Comparison of ENCODE assay signal across 8 mouse cellular contexts in genomic region chr1:93668791-93669548, GRCm38 (mm10). TPM values are rescaled to one million over a fixed set of nuclear protein-coding genes. Genes with fewer than 3 reads are reported as not detected.
DNase-seq lines count a peak whose midpoint lies in the region; ATAC-seq and TF ChIP-seq lines count a peak whose summit lies in the region.

No protein-coding gene starts in this region.

- H3K4me3 ChIP-seq in ES-Bruce4 (ENCODE audit: low read depth, low read length): peak overlapping the region; percentile 63
- H3K4me3 ChIP-seq in forebrain, embryonic 12.5 days (replicated peaks): peak overlapping the region; percentile 37
- H3K4me3 ChIP-seq in lung, postnatal 0 days (ENCODE audit: low read depth, low read length): peak overlapping the region; percentile 37

- no peaks in the 10 kb centered on the region for H3K36me3 ChIP-seq in ES-Bruce4 (ENCODE audit: control insufficient read depth, insufficient read depth, low read length, poor library complexity, severe bottlenecking)
- H3K36me3 ChIP-seq in forebrain, embryonic 12.5 days (replicated peaks): no peaks in the 10 kb centered on the region
- no peaks in the 10 kb centered on the region for H3K36me3 ChIP-seq in lung, postnatal 0 days (ENCODE audit: insufficient read depth, low read length)

- peak; percentile 79 for ATAC-seq in cerebellum, adult (ENCODE audit: insufficient number of reproducible peaks, low FRiP score, low TSS enrichment)
- peak; percentile 85 for ATAC-seq in forebrain, embryonic 12.5 days (ENCODE audit: low FRiP score)
- ATAC-seq in lung, postnatal 0 days: peak; percentile 93

- TF ChIP-seq EP300 in ES-Bruce4 (IDR thresholded peaks at IDR 0.05; ENCODE audit: insufficient read depth, low read depth, low read length): 0 out of 2 replicates have a peak, but pooled peaks have one; percentile 35
- TF ChIP-seq EP300 in lung, postnatal 0 days (IDR thresholded peaks at IDR 0.05): no peak

- no peaks in the 10 kb centered on the region for H3K27me3 ChIP-seq in ES-Bruce4 (ENCODE audit: control insufficient read depth, insufficient read depth, low read length, poor library complexity, severe bottlenecking)
- no peaks in the 10 kb centered on the region for H3K27me3 ChIP-seq in forebrain, embryonic 12.5 days
- H3K27me3 ChIP-seq in lung, postnatal 0 days (replicated peaks; ENCODE audit: insufficient read depth, low read length): no peaks in the 10 kb centered on the region

- intact Hi-C loops in heart, postnatal 14 days (cut with DNase I): loop anchor here (1.0 to 5.0 kb wide), 2 partner anchors 57 to 133 kb away; partner anchors contain the start of genes Dtymk and Ing5

- WGBS in forebrain, embryonic 12.5 days: 10% methylated on average over 17 of the region's 17 CpGs
- WGBS in lung, postnatal 0 days: 7% methylated on average over 17 of the region's 17 CpGs

- peak; percentile 82 to 87 for DNase-seq in heart, postnatal 14 days
- DNase-seq in kidney, postnatal 4 days: peak; percentile 90 to 95
- DNase-seq in lung, postnatal 0 days (ENCODE audit: low spot score): peak; percentile 96
- peak; percentile 79 for DNase-seq in ovary, adult 18-20 months (ENCODE audit: low spot score)
- DNase-seq in thymus, postnatal 0 days (ENCODE audit: low spot score): peak; percentile 67

- H3K4me2 ChIP-seq in forebrain, embryonic 12.5 days: peak overlapping the region; percentile 61
- peak overlapping the region; percentile 67 for H3K4me2 ChIP-seq in lung, postnatal 0 days (replicated peaks; ENCODE audit: low read depth, low read length)

- TF ChIP-seq POLR2A in ES-Bruce4 (IDR thresholded peaks at IDR 0.05; ENCODE audit: insufficient read depth, low read length): peak; percentile 32

- no peaks in the 10 kb centered on the region for H3K9me3 ChIP-seq in ES-Bruce4 (replicated peaks; ENCODE audit: control insufficient read depth, insufficient read depth, low read length, poor library complexity, severe bottlenecking)
- no peaks in the 10 kb centered on the region for H3K9me3 ChIP-seq in forebrain, embryonic 12.5 days
- no peaks in the 10 kb centered on the region for H3K9me3 ChIP-seq in lung, postnatal 0 days (ENCODE audit: low read length)

- H3K4me1 ChIP-seq in ES-Bruce4 (ENCODE audit: control insufficient read depth, insufficient read depth, low read length): no peaks in the 10 kb centered on the region
- H3K4me1 ChIP-seq in forebrain, embryonic 12.5 days: peaks cover 11% of the 10 kb centered on the region; the same call in 1 of the 2 replicates
- peaks cover 10% of the 10 kb centered on the region; the same call in 1 of the 2 replicates for H3K4me1 ChIP-seq in lung, postnatal 0 days (ENCODE audit: insufficient read depth, low read depth, low read length)

- 0 out of 2 replicates have a peak overlapping the region, but pooled peaks have one; percentile 2 for H3K9ac ChIP-seq in ES-Bruce4 (ENCODE audit: low read depth, poor library complexity, severe bottlenecking)
- H3K9ac ChIP-seq in forebrain, embryonic 12.5 days: peak overlapping the region; percentile 49
- H3K9ac ChIP-seq in lung, postnatal 0 days (replicated peaks; ENCODE audit: low read depth): no peak overlapping the region; the same call in 1 of the 2 replicates

- TF ChIP-seq CTCF in ES-Bruce4 (IDR thresholded peaks at IDR 0.05; ENCODE audit: low read depth, low read length): peak; percentile 58
- TF ChIP-seq CTCF in lung, postnatal 0 days (IDR thresholded peaks at IDR 0.05): peak; percentile 94

- H3K27ac ChIP-seq in ES-Bruce4 (ENCODE audit: insufficient read depth, low read length): 0 out of 2 replicates have a peak overlapping the region, but pooled peaks have one; percentile 5
- peak overlapping the region; percentile 36; the same call in 1 of the 2 replicates for H3K27ac ChIP-seq in forebrain, embryonic 12.5 days
- peak overlapping the region; percentile 73 for H3K27ac ChIP-seq in lung, postnatal 0 days (ENCODE audit: low read length)

RNA-seq across cellular contexts. Expression of gene Stk25, which starts 10.5 kb away (rescaled TPM):
- polyA plus RNA-seq in ES-Bruce4 (2011; ENCODE audit: insufficient read depth, insufficient read length, low read depth, missing spikeins): 77.7 and 79.6 TPM in 2 replicates
- 202 and 216 TPM in 2 replicates for polyA plus RNA-seq in forebrain, embryonic 12.5 days (2016; fragmentation: Nextera tagmentation; extraction: Ambion mirVana)
- total RNA-seq in heart, postnatal 14 days (2021): 100 to 1,000 TPM in 1 of 2 experiments, 10 to 100 TPM in 1; 98.9 to 106 TPM
- 140 and 148 TPM in 2 replicates for polyA plus RNA-seq in lung, postnatal 0 days (2015; fragmentation: Nextera tagmentation; extraction: Ambion mirVana)
- polyA plus RNA-seq in thymus, postnatal 0 days (2015; fragmentation: Nextera tagmentation; extraction: Ambion mirVana): 79.1 and 82.9 TPM in 2 replicates

RNA-seq across cellular contexts. Expression of gene Bok, which starts 16.5 kb away (rescaled TPM):
- 6.3 and 6.6 TPM in 2 replicates for polyA plus RNA-seq in ES-Bruce4 (2011; ENCODE audit: insufficient read depth, insufficient read length, low read depth, missing spikeins)
- 50.8 and 57.6 TPM in 2 replicates for polyA plus RNA-seq in forebrain, embryonic 12.5 days (2016; fragmentation: Nextera tagmentation; extraction: Ambion mirVana)
- total RNA-seq in heart, postnatal 14 days (2021): 1 to 10 TPM; 4.5 to 5.5 TPM
- polyA plus RNA-seq in lung, postnatal 0 days (2015; fragmentation: Nextera tagmentation; extraction: Ambion mirVana): 30.9 and 31.2 TPM in 2 replicates
- polyA plus RNA-seq in thymus, postnatal 0 days (2015; fragmentation: Nextera tagmentation; extraction: Ambion mirVana): 32.3 and 39.8 TPM in 2 replicates

Comparison
In these comparisons a context has a peak if more than half of its experiments do, and no peak if none do; other contexts are left out.
1. Peak in every context shown above with its lines: DNase-seq, ATAC-seq, H3K4me3 ChIP-seq and H3K27ac ChIP-seq.
2. H3K27ac ChIP-seq: peak in every context shown above with its lines; median percentile 73 in lung, postnatal 0 days; 36 in forebrain, embryonic 12.5 days; 5 in ES-Bruce4.